Mouse (Mus musculus): ENCODE results near the gene Psmd13.
"Not testable (repeated sequence)": the region's sequence is repeated elsewhere in the genome, so short reads cannot be mapped to it uniquely, and the experiment has no call there.

The Psmd13 gene

GRCm38 (mm10) chr7:140856785-140857549 is 24.8 kb upstream of the Psmd13 start, which contains the start of gene Ric8a:
Ric8a (plus strand) TSS chr7:140856957.
- peak; percentile 78 for DNase-seq (ENCODE audit: low read depth)

- no peak for DNase-seq (ENCODE audit: low read depth)
Measured at GRCm38 (mm10) chr7:140857550-140858505, 23.9 kb upstream of the Psmd13 start, which contains the start of gene Bet1l. Bet1l (minus strand) TSS chr7:140857577.

- DNase-seq (ENCODE audit: low read depth), result no peak
Measured at GRCm38 (mm10) chr7:140858746-140859145, 23.0 kb upstream of the Psmd13 start.

- DNase-seq (ENCODE audit: low read depth), result no peak
Measured at GRCm38 (mm10) chr7:140859997-140860396, 21.8 kb upstream of the Psmd13 start.

- DNase-seq (ENCODE audit: low read depth), result no peak
Measured at GRCm38 (mm10) chr7:140860728-140861127, 21.0 kb upstream of the Psmd13 start.

- no peak for DNase-seq (ENCODE audit: low read depth)
Measured at GRCm38 (mm10) chr7:140864761-140865160, 17.0 kb upstream of the Psmd13 start.

GRCm38 (mm10) chr7:140874224-140874623 is 7.5 kb upstream of the Psmd13 start:
- no peak for DNase-seq (ENCODE audit: low read depth)

- no peak for DNase-seq (ENCODE audit: low read depth)
Measured at GRCm38 (mm10) chr7:140877364-140877763, 4.4 kb upstream of the Psmd13 start.

- DNase-seq (ENCODE audit: low read depth), result no peak
Measured at GRCm38 (mm10) chr7:140879355-140879754, 2.4 kb upstream of the Psmd13 start.

- no peak for DNase-seq (ENCODE audit: low read depth)
Measured at GRCm38 (mm10) chr7:140880419-140880818, 1.3 kb upstream of the Psmd13 start.

GRCm38 (mm10) chr7:140880865-140881515 is 778 bp upstream of the Psmd13 start:
- DNase-seq (ENCODE audit: low read depth), result no peak

- no peak for DNase-seq (ENCODE audit: low read depth)
Measured at GRCm38 (mm10) chr7:140882469-140882803, 668 bp downstream of the Psmd13 start.

- DNase-seq (ENCODE audit: low read depth), result not testable (repeated sequence)
Measured at GRCm38 (mm10) chr7:140890636-140891035, 8.9 kb downstream of the Psmd13 start.

GRCm38 (mm10) chr7:140894031-140894430 is 12.3 kb downstream of the Psmd13 start:
- DNase-seq (ENCODE audit: low read depth), result no peak

GRCm38 (mm10) chr7:140894611-140895010 is 12.8 kb downstream of the Psmd13 start:
- DNase-seq (ENCODE audit: low read depth), result no peak

- no peak for DNase-seq (ENCODE audit: low read depth)
Measured at GRCm38 (mm10) chr7:140897863-140898262, 16.1 kb downstream of the Psmd13 start.

GRCm38 (mm10) chr7:140899121-140899520 is 17.4 kb downstream of the Psmd13 start:
- DNase-seq (ENCODE audit: low read depth), result no peak

- no peak for DNase-seq (ENCODE audit: low read depth)
Measured at GRCm38 (mm10) chr7:140900220-140900619, 18.5 kb downstream of the Psmd13 start, which contains the start of gene Cox8b. Cox8b (minus strand) TSS chr7:140900446.

GRCm38 (mm10) chr7:140902036-140902875 is 20.5 kb downstream of the Psmd13 start:
- DNase-seq (ENCODE audit: low read depth), result no peak

- no peak for DNase-seq (ENCODE audit: low read depth)
Measured at GRCm38 (mm10) chr7:140903212-140903611, 21.4 kb downstream of the Psmd13 start.

GRCm38 (mm10) chr7:140905642-140906081 is 23.9 kb downstream of the Psmd13 start:
- DNase-seq (ENCODE audit: low read depth), result no peak

All from c-Kit-positive CD71-positive TER-119-negative erythroid progenitor cells, embryonic 14.5 days (primary cell).